In genomic region chr11:89932231-89932865, GRCm38 (mm10) we compare ENCODE assay signal across 13 mouse cellular contexts.
DNase-seq lines count a peak whose midpoint lies in the region; ATAC-seq lines count a peak whose summit lies in the region.
"Had no signal": no experiment of that assay in that cellular context is flagged by ENCODE, and none has a peak within 500 bp of the region (broad histone marks: within the 10 kb centered on the region; RNA-seq: fewer than 3 reads in every experiment).

No protein-coding gene starts in this region.

- peak; percentile 16 for DNase-seq in cerebellum, adult 9-10 months
- DNase-seq in layer of hippocampus, adult 8-10 months (ENCODE audit: low spot score in 2 of 2): peak; percentile 33 to 50
- peak; percentile 52 for DNase-seq in retina, postnatal 1 day
- no peak for DNase-seq in gastrocnemius, postnatal 14 days
- no peak for DNase-seq in ovary, postnatal 10 days (ENCODE audit: low spot score)
- DNase-seq: adrenal gland, postnatal 14 days; lung, postnatal 36 days had no signal

- no peak overlapping the region for H3K9ac ChIP-seq in hindbrain, embryonic 15.5 days
- no peak overlapping the region for H3K9ac ChIP-seq in hindbrain, embryonic 13.5 days
- H3K9ac ChIP-seq: heart, embryonic 12.5 days had no signal

- no peaks in the 10 kb centered on the region for H3K36me3 ChIP-seq in hindbrain, embryonic 15.5 days
- H3K36me3 ChIP-seq in hindbrain, embryonic 13.5 days: no peaks in the 10 kb centered on the region
- H3K36me3 ChIP-seq: heart, embryonic 12.5 days had no signal

- H3K9me3 ChIP-seq in hindbrain, embryonic 15.5 days: no peaks in the 10 kb centered on the region
- no peaks in the 10 kb centered on the region for H3K9me3 ChIP-seq in hindbrain, embryonic 13.5 days
- H3K9me3 ChIP-seq: heart, embryonic 12.5 days had no signal

- no peak for ATAC-seq in hindbrain, embryonic 15.5 days (ENCODE audit: low FRiP score, low read depth)
- no peak for ATAC-seq in hindbrain, embryonic 13.5 days (ENCODE audit: low FRiP score)
- ATAC-seq in monocyte, adult 5-6 weeks (replicated peaks; ENCODE audit: insufficient number of reproducible peaks, low FRiP score, low TSS enrichment, poor library complexity, severe bottlenecking): no peak
- ATAC-seq: CD4-positive, CD25-positive, alpha-beta regulatory T cell, adult 4 months had no signal

- 57% methylated on average over 8 of the region's 8 CpGs for WGBS in hindbrain, embryonic 15.5 days
- 68% methylated on average over 8 of the region's 8 CpGs for WGBS in hindbrain, embryonic 13.5 days

- no peak overlapping the region for H3K4me3 ChIP-seq in hindbrain, embryonic 15.5 days
- no peak overlapping the region for H3K4me3 ChIP-seq in hindbrain, embryonic 13.5 days
- H3K4me3 ChIP-seq: heart, embryonic 12.5 days had no signal

- intact Hi-C loops in gastrocnemius, postnatal 14 days (cut with DNase I; ENCODE audit: low total_unique reads): no loop called here

- 0 out of 2 replicates have a peak overlapping the region, but pooled peaks have one; percentile 15 for H3K27ac ChIP-seq in hindbrain, embryonic 15.5 days (replicated peaks)
- H3K27ac ChIP-seq in hindbrain, embryonic 13.5 days: no peak overlapping the region; the same call in 1 of the 2 replicates

- peaks cover 12% of the 10 kb centered on the region for H3K4me1 ChIP-seq in hindbrain, embryonic 15.5 days (replicated peaks)
- H3K4me1 ChIP-seq in hindbrain, embryonic 13.5 days (replicated peaks): peaks cover 16% of the 10 kb centered on the region
- H3K4me1 ChIP-seq: heart, embryonic 12.5 days had no signal

- no peak overlapping the region for H3K4me2 ChIP-seq in hindbrain, embryonic 15.5 days
- no peak overlapping the region for H3K4me2 ChIP-seq in hindbrain, embryonic 13.5 days
- H3K4me2 ChIP-seq: heart, embryonic 12.5 days; liver, embryonic 11.5 days had no signal

- H3K27me3 ChIP-seq in hindbrain, embryonic 15.5 days: no peaks in the 10 kb centered on the region
- no peaks in the 10 kb centered on the region for H3K27me3 ChIP-seq in hindbrain, embryonic 13.5 days

Comparison
In these comparisons a context has a peak if more than half of its experiments do, and no peak if none do; other contexts are left out.
1. DNase-seq: peak in cerebellum, adult 9-10 months (single experiment), layer of hippocampus, adult 8-10 months (2 of 2) and retina, postnatal 1 day (single experiment); none in gastrocnemius, postnatal 14 days (single experiment) and ovary, postnatal 10 days (single experiment).